Mouse (Mus musculus): Measurements from ENCODE around the gene Suv39h2.

Gene Suv39h2

DNA sequence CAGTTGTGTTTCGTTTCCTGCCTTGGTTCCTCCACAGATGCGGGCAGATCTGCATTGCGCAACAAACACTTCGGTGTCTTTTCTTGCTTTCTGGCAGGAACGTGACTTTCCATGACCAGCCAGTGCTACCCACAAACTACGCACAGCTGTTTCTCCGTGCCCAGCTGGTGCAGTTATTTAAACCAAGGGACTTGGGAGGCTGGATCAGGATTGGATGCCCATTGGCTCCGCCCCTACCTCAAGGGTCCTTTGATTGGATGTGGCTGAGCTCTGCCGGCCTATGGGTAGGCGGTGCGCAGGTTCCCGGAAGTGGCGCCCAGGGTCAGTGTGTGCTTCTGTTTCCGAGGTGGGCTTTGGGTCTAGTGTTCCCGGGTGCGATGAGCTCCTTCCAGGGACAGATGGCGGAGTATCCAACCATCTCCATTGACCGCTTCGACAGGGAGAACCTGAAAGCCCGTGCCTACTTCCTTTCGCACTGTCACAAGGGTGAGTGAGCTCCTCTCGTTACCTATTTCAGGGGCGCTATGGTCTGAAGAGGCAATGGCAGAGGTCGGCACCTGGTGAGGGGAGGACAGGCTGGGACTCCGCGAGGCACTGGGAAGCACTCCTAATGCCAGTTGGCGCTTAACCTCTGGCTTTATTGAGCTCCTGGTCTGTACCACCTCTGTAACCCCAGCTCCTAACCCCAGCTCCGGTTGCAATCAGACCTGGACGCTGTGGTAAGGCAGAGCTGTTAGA lies 50.8 kb downstream of the Suv39h2 start, which contains the start of gene Dclre1c:
Gene Dclre1c, plus strand, starts transcription at position 291 of the 738 bp plus-strand sequence.
- CTCF ChIA-PET = interaction anchor here (0.5 to 0.7 kb wide), 2 partner anchors 93 to 104 kb away, joined by 4 to 6 read pairs; no protein-coding TSS in a partner anchor

DNA sequence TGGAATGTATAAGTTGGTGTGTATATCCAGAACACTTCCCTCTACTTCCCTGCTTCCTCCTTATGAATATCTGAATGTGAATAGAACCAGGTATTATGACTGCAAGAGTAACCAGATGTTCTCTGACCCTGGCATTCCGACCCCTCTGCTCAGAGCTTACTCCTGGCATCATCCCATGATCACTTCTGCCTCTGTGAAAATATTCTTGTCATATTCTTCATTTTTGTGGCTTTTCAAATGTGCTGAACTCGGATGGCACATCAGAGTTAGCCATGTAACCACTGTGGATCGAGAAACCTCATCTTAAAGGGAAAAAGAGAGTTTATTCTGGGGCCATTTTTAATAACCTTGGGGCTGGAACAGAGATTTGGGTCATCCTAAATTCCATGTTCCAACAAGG lies 52.3 kb downstream of the Suv39h2 start, which contains the start of gene Meig1:
Gene Meig1, minus strand, starts transcription at position 101 of the 400 bp plus-strand sequence.
- CTCF ChIA-PET = no interaction called here

- CTCF ChIA-PET = no interaction called here
Measured at GRCm38 (mm10) chr2:3420157-3420556, 54.7 kb downstream of the Suv39h2 start.

DNA sequence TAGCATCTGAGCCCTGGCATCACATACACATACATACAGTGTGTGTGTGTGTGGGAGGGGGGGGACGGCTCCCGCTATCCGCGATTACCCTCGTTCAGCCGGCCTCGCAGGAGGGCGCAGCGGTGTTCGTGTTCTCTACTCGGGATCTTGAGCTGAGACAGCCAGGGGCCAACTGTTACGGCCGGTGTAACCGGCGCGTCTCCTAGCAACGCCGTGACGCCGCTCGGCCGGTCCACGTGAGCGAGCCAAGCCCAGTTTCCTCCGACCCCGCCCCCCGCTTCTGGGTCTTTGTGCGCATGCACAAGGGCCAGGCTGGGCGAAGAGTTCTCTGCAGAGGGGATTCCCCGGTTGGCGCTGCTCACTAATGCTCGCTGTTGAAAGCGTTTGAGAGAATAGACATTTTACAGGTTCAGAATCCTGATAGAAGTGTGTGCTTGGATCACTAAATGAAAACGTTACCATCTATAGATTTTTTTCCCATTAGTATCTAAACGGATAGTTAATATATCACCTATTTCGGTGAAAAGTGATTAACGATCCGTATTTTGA lies 55.9 kb downstream of the Suv39h2 start:
- CTCF ChIA-PET = no interaction called here

- CTCF ChIA-PET = no interaction called here
Measured at GRCm38 (mm10) chr2:3415676-3416075, 59.2 kb downstream of the Suv39h2 start.

DNA sequence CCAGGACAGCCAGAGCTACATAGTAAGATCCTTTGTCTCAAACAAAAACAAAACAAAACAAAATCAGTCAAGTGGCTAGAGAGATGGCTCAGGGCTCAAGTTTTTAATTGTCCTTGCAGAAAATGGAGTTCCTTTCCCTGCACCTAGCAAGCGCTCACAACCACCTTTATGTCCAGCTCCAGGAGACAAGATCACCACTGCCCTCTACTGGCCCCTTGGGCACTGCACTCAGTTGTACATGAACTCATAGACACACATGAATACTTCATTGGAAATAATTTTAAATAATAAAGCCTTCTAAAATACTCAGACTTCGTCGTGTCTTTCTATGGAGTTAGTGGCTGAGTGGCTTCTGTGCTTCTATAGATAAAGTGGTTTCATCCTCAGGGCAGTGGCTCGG lies 60.6 kb downstream of the Suv39h2 start:
- CTCF ChIA-PET = no interaction called here

- CTCF ChIA-PET = no interaction called here
Measured at GRCm38 (mm10) chr2:3407756-3408155, 67.1 kb downstream of the Suv39h2 start.

GRCm38 (mm10) chr2:3405981-3406380 lies 68.8 kb downstream of the Suv39h2 start:
- CTCF ChIA-PET = no interaction called here
